Mouse (Mus musculus): ENCODE data around the gene Btbd9.

Gene Btbd9

GRCm38 (mm10) chr17:30456293-30456692, 120.0 kb downstream of the Btbd9 start:
- no peak for DNase-seq (ENCODE audit: low read depth, low spot score)

- DNase-seq (ENCODE audit: low read depth, low spot score) = peak; percentile 83
Observed at GRCm38 (mm10) chr17:30454862-30455243, 121.4 kb downstream of the Btbd9 start.

DNA sequence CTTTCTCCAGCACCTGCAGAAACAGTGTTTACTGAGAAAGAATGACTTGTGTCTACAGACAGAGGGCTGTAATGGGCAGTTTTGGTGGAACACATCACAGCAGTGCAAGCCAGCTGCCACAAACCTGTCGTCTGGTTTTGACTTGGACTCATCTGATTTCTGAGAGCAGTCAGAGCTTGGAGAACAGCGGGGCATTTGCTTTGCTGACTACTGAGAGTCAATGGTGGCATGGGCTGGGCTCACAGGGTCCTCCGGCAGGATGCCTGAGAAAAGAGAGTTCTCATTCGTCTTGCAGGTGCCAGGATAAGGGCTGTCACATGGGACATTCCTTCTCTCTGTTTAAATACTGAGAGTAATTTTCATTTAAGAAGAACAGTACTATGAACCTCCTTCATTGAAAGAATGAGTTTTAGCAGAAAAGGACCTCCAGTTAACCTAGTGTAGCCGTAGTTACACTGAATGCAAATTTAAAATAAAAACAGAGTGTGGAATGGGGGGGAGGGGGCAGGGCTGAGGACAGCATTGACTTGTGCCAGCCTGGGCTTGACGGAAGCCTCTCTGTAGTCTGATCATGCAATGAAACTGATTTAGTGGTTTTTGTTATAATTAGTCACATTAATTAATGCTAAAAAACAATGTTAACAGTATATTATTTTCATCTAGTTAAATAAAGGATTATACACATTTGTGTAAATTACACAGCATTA, 122.0 kb downstream of the Btbd9 start:
- no peak for DNase-seq (ENCODE audit: low read depth, low spot score)

- DNase-seq (ENCODE audit: low read depth, low spot score) = no peak
Observed at GRCm38 (mm10) chr17:30453272-30453671, 123.0 kb downstream of the Btbd9 start.

DNA sequence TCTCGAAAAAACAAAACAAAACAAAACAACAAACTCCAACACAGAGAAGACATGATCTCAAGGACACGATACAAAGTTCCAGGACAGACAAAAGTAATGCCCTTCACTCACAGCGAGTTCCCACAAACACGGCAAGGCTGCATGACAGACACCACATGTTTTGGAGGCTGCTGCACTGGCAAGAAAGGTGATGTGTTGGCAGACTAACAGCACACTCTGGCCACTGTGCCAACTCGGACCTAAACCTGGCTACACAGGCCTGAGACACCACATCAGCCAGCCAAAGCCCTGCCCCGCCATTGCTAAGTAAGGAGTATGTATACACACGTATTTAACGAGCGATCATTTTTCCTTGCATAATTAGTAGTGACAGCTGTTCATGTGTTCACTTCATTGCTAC, 123.9 kb downstream of the Btbd9 start:
- DNase-seq (ENCODE audit: low read depth, low spot score) = no peak

DNA sequence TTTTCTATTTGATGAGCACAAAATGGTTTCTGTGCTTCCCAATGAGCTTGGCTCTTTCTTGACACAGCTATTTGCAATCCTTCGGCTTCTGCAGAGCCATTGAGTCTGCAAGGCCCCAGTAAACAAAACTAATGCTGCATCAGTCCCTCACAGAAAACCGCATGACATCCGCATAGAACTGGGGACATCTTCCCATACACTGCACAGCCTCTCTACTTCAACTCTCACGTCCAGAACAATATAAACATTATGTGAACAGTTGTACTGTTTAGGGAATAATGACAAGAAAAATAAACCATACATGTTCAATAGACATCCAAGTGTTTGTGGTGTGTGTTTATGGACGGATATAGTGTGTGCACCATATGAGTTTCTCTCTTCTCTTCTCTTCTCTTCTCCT, 127.7 kb downstream of the Btbd9 start:
- no peak for DNase-seq (ENCODE audit: low read depth, low spot score)

DNA sequence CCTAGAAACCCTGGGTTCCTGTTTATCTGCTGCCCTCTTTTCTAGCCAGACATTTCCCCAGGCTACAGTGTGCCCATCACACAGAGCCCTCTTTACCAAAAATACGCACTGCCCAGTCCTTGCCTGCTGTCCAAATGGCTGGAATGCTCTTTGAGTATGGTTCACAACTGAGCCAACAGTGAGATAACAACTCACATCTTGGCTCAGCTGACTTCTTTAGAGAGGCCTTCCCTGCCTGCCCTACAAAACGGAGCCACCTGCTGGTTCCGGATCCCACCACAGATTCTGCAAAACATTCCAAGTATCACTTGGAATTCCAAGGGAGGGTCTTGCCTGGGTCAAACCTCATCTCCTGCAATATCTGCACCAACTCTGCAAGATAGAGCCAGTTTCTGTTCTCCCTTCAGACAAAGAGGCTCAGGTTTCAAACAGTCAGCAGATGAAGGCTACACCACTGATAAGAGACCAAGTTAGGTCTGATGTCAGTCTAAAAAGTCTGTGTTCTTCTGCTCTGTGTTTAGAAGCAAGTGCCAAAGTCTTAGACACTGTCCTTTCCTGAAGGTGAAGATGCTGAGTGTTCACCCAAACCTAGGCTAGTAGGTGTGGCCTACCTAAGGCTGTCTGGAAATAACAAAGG, 130.4 kb downstream of the Btbd9 start:
- no peak for DNase-seq (ENCODE audit: low read depth, low spot score)

- DNase-seq (ENCODE audit: low read depth, low spot score) = no peak
Observed at GRCm38 (mm10) chr17:30439702-30440101, 136.6 kb downstream of the Btbd9 start.

- DNase-seq (ENCODE audit: low read depth, low spot score) = no peak
Observed at GRCm38 (mm10) chr17:30438786-30439185, 137.5 kb downstream of the Btbd9 start.

- no peak for DNase-seq (ENCODE audit: low read depth, low spot score)
Observed at GRCm38 (mm10) chr17:30436021-30436461, 140.2 kb downstream of the Btbd9 start.

- DNase-seq (ENCODE audit: low read depth, low spot score) = peak; percentile 41
Observed at GRCm38 (mm10) chr17:30435478-30435877, 140.8 kb downstream of the Btbd9 start.

GRCm38 (mm10) chr17:30432094-30432493, 144.2 kb downstream of the Btbd9 start:
- DNase-seq (ENCODE audit: low read depth, low spot score) = no peak

GRCm38 (mm10) chr17:30430961-30431640, 145.2 kb downstream of the Btbd9 start:
- no peak for DNase-seq (ENCODE audit: low read depth, low spot score)

- no peak for DNase-seq (ENCODE audit: low read depth, low spot score)
Observed at GRCm38 (mm10) chr17:30428661-30429060, 147.6 kb downstream of the Btbd9 start.

GRCm38 (mm10) chr17:30423256-30423852, 152.9 kb downstream of the Btbd9 start:
- DNase-seq (ENCODE audit: low read depth, low spot score) = no peak

- DNase-seq (ENCODE audit: low read depth, low spot score) = no peak
Observed at GRCm38 (mm10) chr17:30422278-30422677, 154.0 kb downstream of the Btbd9 start.

- no peak for DNase-seq (ENCODE audit: low read depth, low spot score)
Observed at GRCm38 (mm10) chr17:30421256-30421655, 155.0 kb downstream of the Btbd9 start.

GRCm38 (mm10) chr17:30419494-30419893, 156.8 kb downstream of the Btbd9 start:
- no peak for DNase-seq (ENCODE audit: low read depth, low spot score)

DNA sequence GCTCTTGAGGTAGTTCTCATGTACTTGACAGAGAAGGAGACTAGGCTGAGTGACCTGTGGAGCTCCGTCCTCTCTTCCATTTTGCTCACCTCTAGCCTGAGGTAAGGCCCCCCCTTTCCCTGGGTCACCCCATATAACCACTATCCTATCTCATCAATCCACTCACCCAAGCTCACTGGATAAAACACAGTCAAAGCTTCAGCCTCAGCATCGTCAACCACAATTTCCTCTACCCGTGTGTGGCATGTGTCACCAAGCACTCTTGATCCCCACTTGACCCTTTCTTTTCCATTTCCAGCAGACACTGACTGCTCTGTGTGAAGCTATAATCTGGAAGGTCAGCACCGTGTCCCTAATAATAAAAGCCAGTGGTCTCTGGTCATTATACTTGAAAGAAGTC, 157.8 kb downstream of the Btbd9 start:
- DNase-seq (ENCODE audit: low read depth, low spot score) = no peak

DNA sequence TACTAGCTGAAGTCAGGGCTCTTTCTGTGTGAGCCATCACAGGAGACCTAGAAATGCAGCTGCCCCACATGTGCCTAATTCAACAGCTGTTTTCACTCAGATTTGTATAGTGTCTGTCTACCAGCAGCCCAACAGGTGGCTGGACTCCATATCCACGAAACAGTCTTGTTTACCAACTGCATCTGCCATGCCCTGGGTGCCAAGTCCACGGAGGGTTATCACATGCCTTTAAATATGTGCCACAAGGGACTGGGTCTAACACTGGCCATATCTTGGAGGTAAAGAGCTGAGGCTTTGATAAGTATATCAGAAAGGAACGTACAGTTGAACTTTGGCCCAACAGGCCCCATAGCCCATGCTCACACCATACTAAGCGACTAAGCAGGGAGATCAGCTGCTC, 159.2 kb downstream of the Btbd9 start:
- DNase-seq (ENCODE audit: low read depth, low spot score) = peak; percentile 50

GRCm38 (mm10) chr17:30415693-30416092, 160.6 kb downstream of the Btbd9 start:
- DNase-seq (ENCODE audit: low read depth, low spot score) = no peak

GRCm38 (mm10) chr17:30412991-30413390, 163.3 kb downstream of the Btbd9 start:
- DNase-seq (ENCODE audit: low read depth, low spot score) = no peak
